Mouse (Mus musculus): Measurements from ENCODE around the gene Gm11559.
"Not testable (repeated sequence)": the region's sequence is repeated elsewhere in the genome, so short reads cannot be mapped to it uniquely, and the experiment has no call there.

Gm11559 gene

GRCm38 (mm10) chr11:99864176-99864575 is at the start of gene Gm11559:
Gene Gm11559 (plus strand): TSS chr11:99864476.
- DNase-seq (ENCODE audit: low spot score in 2 of 2), result not testable (repeated sequence)

DNA sequence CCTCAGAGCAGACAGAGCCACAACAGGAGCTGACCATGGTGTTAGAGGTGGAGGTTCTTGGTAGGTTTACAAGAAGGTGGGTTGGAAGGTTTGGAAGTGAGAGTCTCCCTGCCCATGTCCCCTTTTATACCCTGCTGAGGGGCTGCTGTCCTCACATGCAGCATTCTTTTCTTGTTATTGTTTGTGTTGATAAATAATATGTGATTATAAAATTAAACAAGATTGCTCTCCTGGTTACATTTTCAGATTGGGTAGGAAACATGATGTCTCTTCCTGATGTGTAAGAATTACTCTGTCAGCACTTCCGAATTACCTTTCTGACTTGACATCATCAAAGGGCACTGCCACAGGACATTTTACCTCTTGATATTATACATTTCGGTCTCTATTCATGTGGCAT is 48.7 kb upstream of the Gm11559 start, which contains the start of gene Gm11564:
TSS of gene Gm11564 (minus strand) at position 101 of the 400 bp plus-strand sequence.
- DNase-seq (ENCODE audit: low spot score in 2 of 2), result not testable (repeated sequence)

DNA sequence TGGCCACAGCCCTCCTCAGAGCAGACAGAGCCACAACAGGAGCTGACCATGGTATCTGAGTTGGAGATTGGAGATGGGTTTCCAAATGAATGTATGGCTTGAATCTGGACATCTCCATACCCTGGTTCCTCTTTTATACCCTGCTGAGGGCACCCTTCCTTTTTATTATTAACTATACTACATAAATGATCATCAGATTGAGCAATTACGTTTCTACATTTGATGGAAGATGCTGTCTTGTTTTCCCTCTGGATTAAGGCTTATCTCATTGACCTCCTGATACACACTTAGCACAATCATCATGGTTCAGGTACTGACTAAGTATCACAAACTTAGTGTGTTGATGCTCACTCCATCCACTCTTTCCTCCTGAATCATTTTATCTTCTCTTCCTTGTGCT is 26.3 kb upstream of the Gm11559 start, which contains the start of gene 2300003K06Rik:
TSS of gene 2300003K06Rik (minus strand) at position 101 of the 400 bp plus-strand sequence.
- no peak for DNase-seq (ENCODE audit: low spot score in 2 of 2)

- no peak for DNase-seq (ENCODE audit: low spot score in 2 of 2)
These were observed 22.1 kb upstream of the Gm11559 start for GRCm38 (mm10) chr11:99842185-99842584.

DNA sequence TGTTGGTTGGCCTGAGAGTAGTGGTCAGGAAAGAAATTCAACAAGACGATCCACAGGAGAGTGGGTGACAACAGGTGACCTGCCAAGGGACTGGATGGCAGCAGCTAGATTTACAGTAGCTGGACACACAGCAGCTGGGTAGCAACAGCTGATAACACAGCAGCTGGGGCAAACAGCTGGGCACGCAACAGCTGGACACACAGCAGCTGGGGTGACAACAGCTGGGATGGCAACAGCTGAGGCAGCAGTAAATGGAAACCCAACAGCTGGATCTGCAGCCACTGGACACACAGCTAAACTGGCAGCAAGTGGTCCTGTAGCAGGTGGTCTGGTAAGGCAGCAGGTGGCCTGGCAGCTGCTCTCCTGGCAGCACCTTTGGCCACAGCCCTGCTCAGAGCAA is 17.5 kb upstream of the Gm11559 start:
- no peak for DNase-seq (ENCODE audit: low spot score in 2 of 2)

GRCm38 (mm10) chr11:99851508-99851907 is 12.8 kb upstream of the Gm11559 start, which contains the start of gene Krtap4-16:
Gene Krtap4-16 (minus strand): TSS chr11:99851608.
- no peak for DNase-seq (ENCODE audit: low spot score in 2 of 2)

GRCm38 (mm10) chr11:99854121-99854520 is 10.2 kb upstream of the Gm11559 start:
- DNase-seq (ENCODE audit: low spot score in 2 of 2), result no peak

DNA sequence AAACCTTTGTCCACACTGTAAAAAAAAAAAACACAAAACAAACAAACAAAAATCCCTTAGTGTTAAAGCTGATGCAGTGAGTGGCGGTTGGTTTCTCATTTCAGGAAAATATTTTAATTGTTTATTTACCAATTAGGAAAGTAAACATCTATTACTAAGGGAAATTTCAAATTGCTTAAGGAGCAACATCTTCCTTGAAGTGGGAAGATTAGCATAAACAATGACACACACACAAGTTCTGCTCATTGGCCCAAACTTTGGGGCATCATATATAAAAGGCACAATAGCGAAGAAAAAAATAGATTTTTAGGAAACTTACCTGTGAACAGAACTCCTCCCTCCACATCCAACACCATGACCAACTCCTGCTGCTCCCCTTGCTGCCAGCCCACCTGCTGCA is 6.7 kb upstream of the Gm11559 start, which contains the start of gene Gm11568:
TSS of gene Gm11568 (plus strand) at position 301 of the 400 bp plus-strand sequence.
- DNase-seq (ENCODE audit: low spot score in 2 of 2), result no peak

DNA sequence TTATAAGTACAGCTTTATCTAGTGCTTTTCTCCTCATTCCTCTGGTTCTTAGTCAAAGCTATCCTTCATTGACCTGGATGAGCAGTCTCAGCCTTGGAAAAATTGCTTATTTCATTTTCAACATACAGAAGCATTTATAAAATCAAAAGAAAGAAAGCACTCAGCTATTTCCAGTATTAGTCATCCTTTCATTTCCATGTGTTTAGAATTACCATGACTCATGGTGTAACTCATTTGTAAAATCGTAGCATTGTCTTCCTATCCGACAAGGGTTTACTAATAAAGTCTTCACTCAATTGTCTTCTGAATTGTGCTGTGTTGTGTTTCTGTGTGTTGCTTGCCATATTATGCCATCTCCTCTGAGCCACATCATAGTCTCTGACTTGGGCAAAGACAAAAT is 5.5 kb upstream of the Gm11559 start:
- no peak for DNase-seq (ENCODE audit: low spot score in 2 of 2)

DNA sequence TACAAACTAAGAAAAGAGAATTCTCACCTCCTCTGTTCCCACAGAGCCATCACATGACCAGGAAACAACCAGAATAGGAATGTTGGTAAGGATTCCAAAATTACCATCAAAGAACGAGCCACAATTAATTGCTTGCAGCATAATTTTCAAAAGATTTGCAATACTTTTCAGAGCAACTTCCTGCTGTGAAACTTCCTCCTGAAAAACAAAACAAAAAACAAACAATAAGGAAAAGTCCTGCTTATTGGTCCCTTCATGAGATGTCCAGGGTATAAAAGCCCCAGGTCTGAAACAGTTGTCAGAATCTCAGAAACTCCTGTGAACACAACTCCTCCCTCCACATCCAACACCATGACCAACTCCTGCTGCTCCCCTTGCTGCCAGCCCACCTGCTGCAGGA is 8.8 kb downstream of the Gm11559 start, which contains the start of gene Krtap9-1:
TSS of gene Krtap9-1 (plus strand) at position 301 of the 400 bp plus-strand sequence.
- DNase-seq (ENCODE audit: low spot score in 2 of 2), result not testable (repeated sequence)

DNA sequence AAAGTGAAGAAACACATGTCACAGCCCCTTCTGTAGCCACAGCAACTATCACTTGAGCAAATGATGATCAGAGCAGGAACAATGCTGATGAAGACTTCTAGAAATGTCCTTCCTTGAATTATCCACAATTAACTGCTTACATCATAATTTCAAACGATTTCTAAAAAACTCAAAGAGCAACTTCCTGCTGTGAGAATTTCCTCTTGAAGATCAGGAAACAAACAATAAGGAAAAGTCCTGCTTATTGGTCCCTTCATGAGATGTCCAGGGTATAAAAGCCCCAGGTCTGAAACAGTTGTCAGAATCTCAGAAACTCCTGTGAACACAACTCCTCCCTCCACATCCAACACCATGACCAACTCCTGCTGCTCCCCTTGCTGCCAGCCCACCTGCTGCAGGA is 14.6 kb downstream of the Gm11559 start, which contains the start of gene Gm11567:
TSS of gene Gm11567 (plus strand) at position 301 of the 400 bp plus-strand sequence.
- not testable (repeated sequence) for DNase-seq (ENCODE audit: low spot score in 2 of 2)

DNA sequence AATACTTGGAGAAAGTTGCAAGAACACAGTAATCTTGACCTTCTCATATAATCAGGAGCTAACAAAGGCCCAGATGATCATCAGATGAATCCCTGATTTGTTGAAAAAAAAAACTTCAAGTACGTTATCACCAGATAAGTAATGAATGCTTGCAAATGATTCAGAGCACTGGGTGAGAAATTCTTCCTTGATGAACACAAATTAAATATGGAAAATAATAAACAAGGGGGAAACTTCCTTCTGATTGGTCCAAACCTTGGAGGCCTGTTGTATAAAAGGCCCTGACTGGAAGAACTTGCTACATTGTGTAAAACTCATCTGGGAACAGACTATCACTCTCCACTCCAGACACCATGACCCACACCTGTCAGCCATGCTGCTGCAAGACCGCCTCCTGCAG is 43.3 kb downstream of the Gm11559 start, which contains the start of gene Krtap31-1:
TSS of gene Krtap31-1 (plus strand) at position 301 of the 400 bp plus-strand sequence.
- no peak for DNase-seq (ENCODE audit: low spot score in 2 of 2)

- no peak for DNase-seq (ENCODE audit: low spot score in 2 of 2)
These were observed 50.2 kb downstream of the Gm11559 start, which contains the start of gene Gm11565 for GRCm38 (mm10) chr11:99914451-99914850. Gene Gm11565 (plus strand): TSS chr11:99914751.

All from spleen, postnatal 14 days (tissue).